8 mouse cellular contexts compared by ENCODE assay signal in genomic region chr11:80478694-80479412, GRCm38 (mm10). TPM values are rescaled to one million over a fixed set of nuclear protein-coding genes. Genes with fewer than 3 reads are reported as not detected.
DNase-seq lines count a peak whose midpoint lies in the region; ATAC-seq and TF ChIP-seq lines count a peak whose summit lies in the region.

No protein-coding gene starts in this region.

- ATAC-seq in lung, embryonic 14.5 days (ENCODE audit: insufficient read depth): no peak
- no peak for ATAC-seq in embryonic facial prominence, embryonic 14.5 days (ENCODE audit: low read depth)
- ATAC-seq in intestine, embryonic 16.5 days: no peak
- ATAC-seq in inflammation-experienced regulatory T-cells, adult 6 months: no peak

- H3K4me3 ChIP-seq in lung, embryonic 14.5 days (ENCODE audit: low read depth, low read length): 0 out of 2 replicates have a peak overlapping the region, but pooled peaks have one; percentile 72
- H3K4me3 ChIP-seq in embryonic facial prominence, embryonic 14.5 days (ENCODE audit: low read depth, low read length): peak overlapping the region; percentile 80
- H3K4me3 ChIP-seq in intestine, embryonic 16.5 days (ENCODE audit: low read length): peak overlapping the region; percentile 8
- peak overlapping the region; percentile 72 for H3K4me3 ChIP-seq in myocyte

- H3ac ChIP-seq in myocyte (ENCODE audit: control insufficient read depth, insufficient read length): no peak overlapping the region

- H3K9ac ChIP-seq in lung, embryonic 14.5 days: no peak overlapping the region
- H3K9ac ChIP-seq in embryonic facial prominence, embryonic 14.5 days (ENCODE audit: low read depth, low read length): peak overlapping the region; percentile 75
- no peak overlapping the region for H3K9ac ChIP-seq in intestine, embryonic 16.5 days (ENCODE audit: low read depth, low read length)

- H3K4me1 ChIP-seq in lung, embryonic 14.5 days (ENCODE audit: insufficient read depth): 0 out of 2 replicates have a peak, but pooled peaks cover 4% of the 10 kb centered on the region
- peaks cover 20% of the 10 kb centered on the region for H3K4me1 ChIP-seq in embryonic facial prominence, embryonic 14.5 days (ENCODE audit: control insufficient read depth, insufficient read depth, low read length)
- peaks cover 11% of the 10 kb centered on the region for H3K4me1 ChIP-seq in intestine, embryonic 16.5 days (ENCODE audit: control insufficient read depth, insufficient read depth, low read length)

- H3K27ac ChIP-seq in lung, embryonic 14.5 days (ENCODE audit: low read depth): no peak overlapping the region
- no peak overlapping the region; the same call in 1 of the 2 replicates for H3K27ac ChIP-seq in embryonic facial prominence, embryonic 14.5 days (replicated peaks; ENCODE audit: low read depth, low read length)
- H3K27ac ChIP-seq in intestine, embryonic 16.5 days (ENCODE audit: low read length): no peak overlapping the region

- no peak for DNase-seq in lung, embryonic 14.5 days
- no peak for DNase-seq in lung, postnatal 36 days
- DNase-seq in embryonic facial prominence, embryonic 14.5 days (ENCODE audit: low spot score): no peak
- no peak for DNase-seq in frontal cortex, adult 2 months (ENCODE audit: extremely low spot score in 1 of 2, low spot score in 1 of 2)
- DNase-seq in heart, adult 9 months (ENCODE audit: low spot score in 2 of 2): no peak

- TF ChIP-seq CTCF in lung, embryonic 14.5 days (IDR thresholded peaks at IDR 0.05; ENCODE audit: low read depth): no peak

- no peaks in the 10 kb centered on the region for H3K9me3 ChIP-seq in lung, embryonic 14.5 days (ENCODE audit: low read depth, low read length)
- no peaks in the 10 kb centered on the region for H3K9me3 ChIP-seq in embryonic facial prominence, embryonic 14.5 days (ENCODE audit: control insufficient read depth, low read length)
- no peaks in the 10 kb centered on the region for H3K9me3 ChIP-seq in intestine, embryonic 16.5 days (ENCODE audit: control insufficient read depth, low read length)

- no peaks in the 10 kb centered on the region for H3K27me3 ChIP-seq in lung, embryonic 14.5 days (ENCODE audit: insufficient read depth, low read length)
- H3K27me3 ChIP-seq in embryonic facial prominence, embryonic 14.5 days (replicated peaks; ENCODE audit: control insufficient read depth, insufficient read depth, low read length): no peaks in the 10 kb centered on the region
- H3K27me3 ChIP-seq in intestine, embryonic 16.5 days (replicated peaks; ENCODE audit: control insufficient read depth, insufficient read depth, low read length): 0 out of 2 replicates have a peak, but pooled peaks cover 3% of the 10 kb centered on the region
- H3K27me3 ChIP-seq in myocyte (ENCODE audit: control insufficient read depth, insufficient read depth, insufficient read length): no peaks in the 10 kb centered on the region

- H3K4me2 ChIP-seq in lung, embryonic 14.5 days: peak overlapping the region; percentile 99
- H3K4me2 ChIP-seq in embryonic facial prominence, embryonic 14.5 days (ENCODE audit: low read depth, low read length): peak overlapping the region; percentile 95
- H3K4me2 ChIP-seq in intestine, embryonic 16.5 days (ENCODE audit: low read depth, low read length): peak overlapping the region; percentile 14; the same call in 1 of the 2 replicates
- H3K4me2 ChIP-seq in myocyte (ENCODE audit: low read depth): peak overlapping the region; percentile 90

- H3K79me2 ChIP-seq in myocyte (ENCODE audit: control insufficient read depth, insufficient read depth): peaks cover 43% of the 10 kb centered on the region

- no peak for TF ChIP-seq POLR2A in myocyte (IDR thresholded peaks at IDR 0.05; ENCODE audit: insufficient read length, low read depth)

- peaks cover 10% of the 10 kb centered on the region; the same call in 1 of the 2 replicates for H3K36me3 ChIP-seq in lung, embryonic 14.5 days (ENCODE audit: insufficient read depth)
- H3K36me3 ChIP-seq in embryonic facial prominence, embryonic 14.5 days (ENCODE audit: control insufficient read depth, insufficient read depth, low read length): peaks cover 9% of the 10 kb centered on the region; the same call in 1 of the 2 replicates
- H3K36me3 ChIP-seq in intestine, embryonic 16.5 days (ENCODE audit: control insufficient read depth, insufficient read depth, low read length): no peaks in the 10 kb centered on the region; the same call in 1 of the 2 replicates
- peaks cover 13% of the 10 kb centered on the region for H3K36me3 ChIP-seq in myocyte (ENCODE audit: control insufficient read depth, insufficient read depth)

- 70% methylated on average over 14 of the region's 14 CpGs for WGBS in lung, embryonic 14.5 days
- 53% methylated on average over 14 of the region's 14 CpGs for WGBS in embryonic facial prominence, embryonic 14.5 days
- WGBS in intestine, embryonic 16.5 days: 68% methylated on average over 14 of the region's 14 CpGs

TF ChIP-seq in myocyte, 11 proteins besides CTCF, POLR2A, EP300 and RAD21:
- no peak for TF ChIP-seq MAX (IDR thresholded peaks at IDR 0.05; ENCODE audit: low read depth)
- no peak for TF ChIP-seq MYOD1 (IDR thresholded peaks at IDR 0.05; ENCODE audit: control insufficient read depth in 1 of 3, insufficient read length in 2 of 3, low read depth in 2 of 3)
- no peak for TF ChIP-seq TCF3 (IDR thresholded peaks at IDR 0.05; ENCODE audit: insufficient read length, low read depth)
- TF ChIP-seq TCF12 (IDR thresholded peaks at IDR 0.05; ENCODE audit: insufficient read depth, poor library complexity, severe bottlenecking): no peak
- TF ChIP-seq MYOG (IDR thresholded peaks at IDR 0.05; ENCODE audit: control insufficient read depth in 1 of 3, insufficient read depth in 1 of 3, insufficient read length in 2 of 3, low read depth in 2 of 3): no peak
- TF ChIP-seq SRF (IDR thresholded peaks at IDR 0.05; ENCODE audit: control insufficient read depth, insufficient read length, low read depth): no peak
- TF ChIP-seq REST (IDR thresholded peaks at IDR 0.05; ENCODE audit: insufficient read depth, insufficient read length): no peak
- no peak for TF ChIP-seq CEBPB (IDR thresholded peaks at IDR 0.05; ENCODE audit: insufficient read depth, poor library complexity, severe bottlenecking)
- no peak for TF ChIP-seq POLR2AphosphoS2 (IDR thresholded peaks at IDR 0.05; ENCODE audit: insufficient read length, low read depth)
- no peak for TF ChIP-seq E2F4 (IDR thresholded peaks at IDR 0.05; ENCODE audit: insufficient read depth)
- no peak for TF ChIP-seq USF1 (IDR thresholded peaks at IDR 0.05; ENCODE audit: low read depth)

RNA-seq across cellular contexts. Expression of gene Cdk5r1, which starts 2.0 kb away (rescaled TPM):
- polyA plus RNA-seq in lung, embryonic 14.5 days (2014; fragmentation: Nextera tagmentation; extraction: Ambion mirVana): 0.88 and 0.96 TPM in 2 replicates
- 4.9 and 5.1 TPM in 2 replicates for polyA plus RNA-seq in embryonic facial prominence, embryonic 14.5 days (2014; fragmentation: Nextera tagmentation; extraction: Ambion mirVana)
- polyA plus RNA-seq in intestine, embryonic 16.5 days (2015; fragmentation: Nextera tagmentation; extraction: Ambion mirVana): 0.87 and 0.88 TPM in 2 replicates
- 11.3 TPM for polyA plus RNA-seq in myocyte (2012; fragmentation: generic; extraction: Trizol)
- 1 to 10 TPM in 2 of 3 experiments, under 1 TPM in 1; 0.78 to 1.3 (median 1.3) TPM for polyA plus RNA-seq in inflammation-experienced regulatory T-cells, adult 6 months (2017; shearing (Covaris generic))
- 242 and 258 TPM in 2 replicates for polyA plus RNA-seq in frontal cortex, adult 2 months (2012; rRNA removed)

RNA-seq across cellular contexts. Expression of gene Psmd11, which starts 50.4 kb away (rescaled TPM):
- polyA plus RNA-seq in lung, embryonic 14.5 days (2014; fragmentation: Nextera tagmentation; extraction: Ambion mirVana): 296 and 301 TPM in 2 replicates
- polyA plus RNA-seq in embryonic facial prominence, embryonic 14.5 days (2014; fragmentation: Nextera tagmentation; extraction: Ambion mirVana): 264 and 294 TPM in 2 replicates
- 259 and 281 TPM in 2 replicates for polyA plus RNA-seq in intestine, embryonic 16.5 days (2015; fragmentation: Nextera tagmentation; extraction: Ambion mirVana)
- polyA plus RNA-seq in myocyte (2012; fragmentation: generic; extraction: Trizol): 74.9 TPM
- 100 to 1,000 TPM; 287 to 345 (median 294) TPM for polyA plus RNA-seq in inflammation-experienced regulatory T-cells, adult 6 months (2017; shearing (Covaris generic))
- polyA plus RNA-seq in frontal cortex, adult 2 months (2012; rRNA removed): 72.2 and 73.9 TPM in 2 replicates

Comparison
In these comparisons a context has a peak if more than half of its experiments do, and no peak if none do; other contexts are left out.
1. H3K4me2 ChIP-seq: peak in every context shown above with its lines; median percentile 99 in lung, embryonic 14.5 days; 95 in embryonic facial prominence, embryonic 14.5 days; 90 in myocyte; 14 in intestine, embryonic 16.5 days.
2. H3K4me3 ChIP-seq: peak in every context shown above with its lines; median percentile 80 in embryonic facial prominence, embryonic 14.5 days; 72 in lung, embryonic 14.5 days; 72 in myocyte; 8 in intestine, embryonic 16.5 days.
3. RNA of gene Cdk5r1, which starts 2.0 kb away (polyA plus RNA-seq): 242 to 258 TPM in frontal cortex, adult 2 months; 11.3 TPM in myocyte (single experiment), 4.9 to 5.1 TPM in embryonic facial prominence, embryonic 14.5 days, 0.78 to 1.3 TPM in inflammation-experienced regulatory T-cells, adult 6 months, 0.88 to 0.96 TPM in lung, embryonic 14.5 days and 0.87 to 0.88 TPM in intestine, embryonic 16.5 days; every median in the first group is over 10 times any median in the second.